Mouse (Mus musculus): ENCODE data around the gene Sbp. TPM values are rescaled to one million over a fixed set of nuclear protein-coding genes. Genes with fewer than 3 reads are reported as not detected.

Sbp gene
- polyA plus RNA-seq, 1 experiment from 2014 or later: not detected

Other genes starting within 250 kb of the Sbp start
- gene 1520401A03Rik, start 218.9 kb upstream of the Sbp start, polyA plus RNA-seq (2015; fragmentation: Nextera tagmentation; extraction: Ambion mirVana): not detected in 2 replicates
- 29.7 and 33.3 TPM in 2 replicates for gene Pkmyt1, start 215.3 kb upstream of the Sbp start, polyA plus RNA-seq (2015; fragmentation: Nextera tagmentation; extraction: Ambion mirVana)
- 16.8 and 19.8 TPM in 2 replicates for gene Paqr4, start 200.8 kb upstream of the Sbp start, polyA plus RNA-seq (2015; fragmentation: Nextera tagmentation; extraction: Ambion mirVana)
- gene Kremen2, start 195.8 kb upstream of the Sbp start, polyA plus RNA-seq (2015; fragmentation: Nextera tagmentation; extraction: Ambion mirVana): 1.8 and 3.7 TPM in 2 replicates
- 42.2 and 46.9 TPM in 2 replicates for gene Flywch1, start 170.1 kb upstream of the Sbp start, polyA plus RNA-seq (2015; fragmentation: Nextera tagmentation; extraction: Ambion mirVana)
- 4.3 and 5.9 TPM in 2 replicates for gene Flywch2, start 155.6 kb upstream of the Sbp start, polyA plus RNA-seq (2015; fragmentation: Nextera tagmentation; extraction: Ambion mirVana)
- gene Srrm2, start 151.1 kb upstream of the Sbp start, polyA plus RNA-seq (2015; fragmentation: Nextera tagmentation; extraction: Ambion mirVana): 311 and 314 TPM in 2 replicates
- gene Elob, start 112.5 kb upstream of the Sbp start, polyA plus RNA-seq (2015; fragmentation: Nextera tagmentation; extraction: Ambion mirVana): 812 and 839 TPM in 2 replicates
- not detected in 2 replicates for gene Prss33, start 105.6 kb upstream of the Sbp start, polyA plus RNA-seq (2015; fragmentation: Nextera tagmentation; extraction: Ambion mirVana)
- gene Prss32, start 97.8 kb upstream of the Sbp start, polyA plus RNA-seq (2015; fragmentation: Nextera tagmentation; extraction: Ambion mirVana): 0.11 and 0.50 TPM in 2 replicates
- gene Prss41, start 97.5 kb upstream of the Sbp start, polyA plus RNA-seq (2015; fragmentation: Nextera tagmentation; extraction: Ambion mirVana): 0.21 and 0.22 TPM in 2 replicates
- not detected in 2 replicates for gene Prss21, start 73.6 kb upstream of the Sbp start, polyA plus RNA-seq (2015; fragmentation: Nextera tagmentation; extraction: Ambion mirVana)
- not detected in 2 replicates for gene Dcpp1, start 60.8 kb upstream of the Sbp start, polyA plus RNA-seq (2015; fragmentation: Nextera tagmentation; extraction: Ambion mirVana)
- gene Dcpp2, start 60.8 kb upstream of the Sbp start, polyA plus RNA-seq (2015; fragmentation: Nextera tagmentation; extraction: Ambion mirVana): 0.21 TPM in 1 of 2 replicates, not detected in the other
- not detected in 2 replicates for gene Dcpp3, start 24.2 kb upstream of the Sbp start, polyA plus RNA-seq (2015; fragmentation: Nextera tagmentation; extraction: Ambion mirVana)
- gene Sbpl, start 13.6 kb downstream of the Sbp start, polyA plus RNA-seq (2015; fragmentation: Nextera tagmentation; extraction: Ambion mirVana): not detected in 2 replicates
- 0.39 and 0.40 TPM in 2 replicates for gene Prss30, start 38.9 kb downstream of the Sbp start, polyA plus RNA-seq (2015; fragmentation: Nextera tagmentation; extraction: Ambion mirVana)
- gene Prss22, start 56.4 kb downstream of the Sbp start, polyA plus RNA-seq (2015; fragmentation: Nextera tagmentation; extraction: Ambion mirVana): 0.15 TPM in 1 of 2 replicates, not detected in the other
- gene Prss27, start 96.5 kb downstream of the Sbp start, polyA plus RNA-seq (2015; fragmentation: Nextera tagmentation; extraction: Ambion mirVana): 0.14 and 0.15 TPM in 2 replicates
- 36.5 and 36.6 TPM in 2 replicates for gene Kctd5, start 131.8 kb downstream of the Sbp start, polyA plus RNA-seq (2015; fragmentation: Nextera tagmentation; extraction: Ambion mirVana)
- 40.1 and 40.5 TPM in 2 replicates for gene Pdpk1, start 209.3 kb downstream of the Sbp start, polyA plus RNA-seq (2015; fragmentation: Nextera tagmentation; extraction: Ambion mirVana)
- 25.2 and 28.0 TPM in 2 replicates for gene Amdhd2, start 222.1 kb downstream of the Sbp start, polyA plus RNA-seq (2015; fragmentation: Nextera tagmentation; extraction: Ambion mirVana)
- gene Atp6v0c, start 228.0 kb downstream of the Sbp start, polyA plus RNA-seq (2015; fragmentation: Nextera tagmentation; extraction: Ambion mirVana): 522 and 538 TPM in 2 replicates

Data from heart, embryonic 16.5 days (tissue).